Mouse (Mus musculus) urinary bladder, postnatal 10 days (tissue): Measurements from ENCODE around the gene Aanat.

Experiments used
- DNase-seq: peaks from one replicate; pipeline ENCODE4 v3.0.0; 2022; ENCODE audit warnings: low spot score

The Aanat gene

GRCm38 (mm10) chr11:116586310-116586709 lies at the start of gene Aanat:
TSS of gene Aanat (plus strand) at chr11:116586432.
- no peak for DNase-seq

- DNase-seq: no peak
Observed at GRCm38 (mm10) chr11:116536685-116537084, 49.5 kb upstream of the Aanat start.

GRCm38 (mm10) chr11:116537388-116537787 lies 48.8 kb upstream of the Aanat start:
- no peak for DNase-seq

- no peak for DNase-seq
Observed at GRCm38 (mm10) chr11:116538142-116538735, 48.0 kb upstream of the Aanat start.

GRCm38 (mm10) chr11:116541183-116541582 lies 45.0 kb upstream of the Aanat start:
- no peak for DNase-seq

- no peak for DNase-seq
Observed at GRCm38 (mm10) chr11:116543110-116543509, 43.1 kb upstream of the Aanat start.

- DNase-seq: no peak
Observed at GRCm38 (mm10) chr11:116547296-116548060, 38.8 kb upstream of the Aanat start.

- DNase-seq: no peak
Observed at GRCm38 (mm10) chr11:116548780-116549179, 37.5 kb upstream of the Aanat start.

GRCm38 (mm10) chr11:116549273-116550038 lies 36.8 kb upstream of the Aanat start:
- no peak for DNase-seq

- DNase-seq: no peak
Observed at GRCm38 (mm10) chr11:116550748-116551147, 35.5 kb upstream of the Aanat start.

GRCm38 (mm10) chr11:116552194-116552593 lies 34.0 kb upstream of the Aanat start:
- no peak for DNase-seq

GRCm38 (mm10) chr11:116554171-116554878 lies 31.9 kb upstream of the Aanat start:
- no peak for DNase-seq

- DNase-seq: no peak
Observed at GRCm38 (mm10) chr11:116555572-116555971, 30.7 kb upstream of the Aanat start.

GRCm38 (mm10) chr11:116556308-116556707 lies 29.9 kb upstream of the Aanat start:
- no peak for DNase-seq

GRCm38 (mm10) chr11:116565283-116566041 lies 20.8 kb upstream of the Aanat start:
- no peak for DNase-seq

- no peak for DNase-seq
Observed at GRCm38 (mm10) chr11:116567531-116567930, 18.7 kb upstream of the Aanat start.

GRCm38 (mm10) chr11:116570821-116571220 lies 15.4 kb upstream of the Aanat start:
- DNase-seq: no peak

GRCm38 (mm10) chr11:116571767-116572679 lies 14.2 kb upstream of the Aanat start:
- no peak for DNase-seq

GRCm38 (mm10) chr11:116572756-116573543 lies 13.3 kb upstream of the Aanat start:
- DNase-seq: no peak

- no peak for DNase-seq
Observed at GRCm38 (mm10) chr11:116574486-116574885, 11.7 kb upstream of the Aanat start.
